Mouse (Mus musculus): ENCODE results near the gene Map6. TPM values are rescaled to one million over a fixed set of nuclear protein-coding genes. Genes with fewer than 3 reads are reported as not detected.
A peak's percentile ranks its signal among the peaks of the same experiment; 100 is the strongest.

Gene Map6
- total RNA-seq, 2 experiments from 2014 or later = not detected

- no peak for ATAC-seq (replicated peaks; ENCODE audit: low FRiP score, low TSS enrichment, poor library complexity, severe bottlenecking)
These were observed 38.4 kb downstream of the Map6 start for GRCm38 (mm10) chr7:99305688-99306087.

DNA sequence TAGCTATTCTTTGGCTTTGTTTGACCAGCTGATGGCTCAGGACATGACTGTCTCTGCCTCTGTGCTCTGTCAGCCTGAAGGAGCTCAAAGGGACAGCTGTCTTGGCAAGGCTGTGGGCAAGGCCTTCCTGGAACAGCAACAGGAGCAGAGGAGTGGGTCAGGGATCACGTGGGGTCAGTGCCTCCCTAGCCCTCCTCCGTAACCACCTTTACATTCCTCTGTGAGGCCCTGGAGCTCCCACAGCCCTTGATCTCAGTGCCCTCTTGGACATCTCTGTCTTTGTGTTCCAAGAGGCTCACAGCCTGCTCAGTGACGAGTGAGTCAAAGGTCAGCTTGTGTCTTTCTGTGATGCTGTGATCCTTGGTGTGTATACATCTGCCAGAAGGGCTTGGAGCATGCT lies 39.4 kb downstream of the Map6 start:
- no peak for ATAC-seq (replicated peaks; ENCODE audit: low FRiP score, low TSS enrichment, poor library complexity, severe bottlenecking)

DNA sequence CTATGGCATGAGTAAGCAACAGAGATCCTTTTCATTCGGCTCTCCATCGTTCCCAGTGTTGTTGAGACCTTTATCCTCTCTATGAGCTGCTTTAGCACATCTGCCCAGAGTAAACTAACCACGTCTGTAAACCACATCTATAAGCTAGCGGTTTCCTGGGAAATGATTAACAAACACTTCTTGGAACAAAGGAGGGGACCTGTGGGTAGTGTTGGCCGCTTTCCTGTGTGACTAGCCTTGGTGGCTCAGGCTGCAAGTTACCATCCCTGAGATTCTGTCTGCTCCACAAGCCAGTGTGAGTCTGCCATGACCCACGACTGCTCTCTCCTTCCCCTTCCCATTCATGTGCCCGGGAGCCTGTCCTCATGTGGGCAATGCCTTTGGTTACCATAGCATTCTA lies 44.2 kb downstream of the Map6 start:
- ATAC-seq (replicated peaks; ENCODE audit: low FRiP score, low TSS enrichment, poor library complexity, severe bottlenecking) = no peak

GRCm38 (mm10) chr7:99312058-99312457 lies 44.8 kb downstream of the Map6 start:
- ATAC-seq (replicated peaks; ENCODE audit: low FRiP score, low TSS enrichment, poor library complexity, severe bottlenecking) = no peak

- no peak for ATAC-seq (replicated peaks; ENCODE audit: low FRiP score, low TSS enrichment, poor library complexity, severe bottlenecking)
These were observed 45.5 kb downstream of the Map6 start for GRCm38 (mm10) chr7:99312671-99313143.

DNA sequence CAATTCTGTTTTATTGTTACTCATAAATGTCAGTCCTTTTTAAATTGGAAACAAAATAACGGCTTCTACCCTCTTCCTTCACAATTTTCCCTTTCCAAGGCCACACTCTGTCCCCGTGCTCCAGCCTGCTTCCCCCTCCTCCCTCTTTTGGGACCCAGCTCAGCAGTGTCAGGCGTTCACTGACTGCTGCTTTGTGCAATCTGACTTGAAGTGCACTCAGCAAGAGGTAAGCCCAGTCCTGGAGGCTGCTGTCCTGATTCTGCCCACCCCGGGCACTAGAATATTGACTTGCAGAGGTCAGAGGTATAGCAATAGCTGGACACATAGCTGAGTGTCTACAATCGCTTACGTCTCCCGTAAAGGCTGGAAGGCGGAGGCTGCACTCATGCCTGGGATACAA lies 46.0 kb downstream of the Map6 start:
- ATAC-seq (replicated peaks; ENCODE audit: low FRiP score, low TSS enrichment, poor library complexity, severe bottlenecking) = no peak

DNA sequence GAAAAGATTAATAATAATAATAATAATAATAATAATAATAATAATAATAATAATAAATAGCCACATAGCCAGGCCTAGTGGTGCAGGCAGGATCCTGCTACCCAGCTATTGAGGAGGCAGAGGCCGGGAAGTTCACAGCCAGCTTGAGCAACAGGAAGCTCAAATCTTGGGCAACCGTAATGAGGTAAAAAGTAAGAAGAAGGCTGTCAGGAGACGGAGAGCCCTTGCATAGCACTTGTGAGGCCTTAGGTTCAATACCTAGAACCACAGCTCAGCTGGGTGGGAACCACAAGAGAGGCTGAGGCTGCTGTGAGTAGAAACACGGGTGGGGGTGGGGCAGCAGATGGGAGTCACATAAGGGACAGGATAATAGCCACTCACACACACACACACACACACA lies 47.3 kb downstream of the Map6 start:
- ATAC-seq (replicated peaks; ENCODE audit: low FRiP score, low TSS enrichment, poor library complexity, severe bottlenecking) = no peak

- ATAC-seq (replicated peaks; ENCODE audit: low FRiP score, low TSS enrichment, poor library complexity, severe bottlenecking) = no peak
These were observed 49.0 kb downstream of the Map6 start for GRCm38 (mm10) chr7:99316207-99316606.

DNA sequence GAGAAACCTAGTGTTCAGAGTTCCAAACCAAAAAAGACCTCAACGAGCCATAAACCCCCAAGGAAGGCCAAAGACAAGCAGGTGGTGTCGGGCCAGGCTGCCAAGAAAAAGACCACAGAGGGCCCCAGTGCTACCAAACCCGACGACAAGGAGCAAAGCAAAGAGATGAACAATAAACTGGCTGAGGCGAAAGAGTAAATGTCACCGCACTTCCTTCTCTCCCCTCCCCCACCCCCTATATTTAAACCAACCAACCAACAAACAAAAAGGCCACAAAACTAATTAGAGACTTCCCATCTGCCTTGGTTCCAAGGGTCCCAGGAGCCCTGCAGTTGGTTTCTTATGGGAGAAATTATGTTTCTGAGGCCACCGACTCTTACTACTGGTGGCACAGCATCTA lies 50.2 kb downstream of the Map6 start:
- no peak for ATAC-seq (replicated peaks; ENCODE audit: low FRiP score, low TSS enrichment, poor library complexity, severe bottlenecking)

DNA sequence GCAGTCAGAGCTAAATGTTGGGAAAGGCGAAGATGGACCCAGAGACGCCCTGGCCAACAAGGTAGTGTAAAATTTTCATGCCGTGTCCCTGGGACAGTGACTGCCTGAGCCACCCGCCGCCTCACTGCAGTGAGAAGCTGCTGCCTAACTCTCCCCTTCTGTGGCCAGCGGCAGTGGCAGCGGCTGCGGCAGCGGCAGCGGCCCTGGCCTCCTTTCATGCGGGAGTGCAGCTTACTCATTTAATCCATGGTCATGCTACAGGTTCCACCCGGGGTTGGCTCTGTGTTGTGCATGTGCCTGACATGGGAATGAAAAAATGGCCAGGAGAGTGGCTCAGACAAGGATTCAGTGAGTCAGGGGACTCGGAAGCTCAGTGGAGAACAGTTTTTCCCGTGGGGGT lies 53.3 kb downstream of the Map6 start:
- no peak for ATAC-seq (replicated peaks; ENCODE audit: low FRiP score, low TSS enrichment, poor library complexity, severe bottlenecking)

DNA sequence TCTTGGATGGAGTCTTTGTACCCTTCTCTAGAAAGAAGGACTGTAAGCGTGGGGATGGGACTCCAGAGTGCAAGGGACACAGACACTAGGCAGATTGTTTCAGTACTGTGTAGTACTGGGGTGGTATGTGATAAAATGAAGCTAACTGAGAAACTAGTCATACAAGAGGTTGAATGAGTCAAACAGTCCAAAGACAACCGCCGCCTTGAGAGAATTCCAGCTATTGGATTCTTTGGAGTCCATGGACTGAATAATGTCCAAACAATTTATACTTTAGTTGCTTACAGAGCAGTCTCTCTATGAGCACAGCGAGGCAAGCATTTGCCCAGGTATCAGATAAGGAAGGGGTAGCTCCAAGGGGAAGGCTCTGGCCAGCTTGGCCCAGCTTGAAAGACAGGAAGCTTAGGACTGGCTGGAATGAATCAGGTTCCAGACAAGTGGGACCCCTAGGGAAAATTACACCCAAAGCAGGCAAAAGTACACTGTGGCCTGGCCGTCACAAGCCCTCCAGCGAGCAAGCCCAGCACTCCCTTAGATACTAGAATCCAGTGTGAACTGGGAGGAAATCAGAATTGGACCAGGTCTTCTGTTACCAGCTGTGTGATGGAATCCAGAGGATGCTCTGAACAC lies 55.6 kb downstream of the Map6 start:
- no peak for ATAC-seq (replicated peaks; ENCODE audit: low FRiP score, low TSS enrichment, poor library complexity, severe bottlenecking)

GRCm38 (mm10) chr7:99323321-99323700 lies 56.1 kb downstream of the Map6 start:
- no peak for ATAC-seq (replicated peaks; ENCODE audit: low FRiP score, low TSS enrichment, poor library complexity, severe bottlenecking)

DNA sequence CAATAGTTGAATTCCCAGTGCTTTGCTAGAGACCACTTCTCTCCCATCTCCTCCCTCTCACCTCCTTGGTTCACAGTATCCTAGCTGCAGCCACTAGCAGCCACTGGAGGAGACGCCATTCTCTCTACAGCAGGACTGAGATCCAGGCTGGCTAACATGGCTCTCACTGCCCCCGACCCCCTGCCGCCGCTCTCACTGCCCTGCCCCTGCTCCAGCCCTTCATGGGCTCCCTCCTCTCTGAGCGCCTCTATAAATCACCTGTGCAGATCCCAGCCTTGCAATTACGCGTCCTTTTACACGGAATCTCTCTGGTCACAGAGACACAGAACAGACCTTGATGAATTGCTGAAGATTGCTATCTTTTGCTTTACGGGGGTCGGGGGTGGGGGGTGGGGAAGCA lies 57.6 kb downstream of the Map6 start:
- no peak for ATAC-seq (replicated peaks; ENCODE audit: low FRiP score, low TSS enrichment, poor library complexity, severe bottlenecking)

- ATAC-seq (replicated peaks; ENCODE audit: low FRiP score, low TSS enrichment, poor library complexity, severe bottlenecking) = no peak
These were observed 58.9 kb downstream of the Map6 start for GRCm38 (mm10) chr7:99326128-99326527.

- ATAC-seq (replicated peaks; ENCODE audit: low FRiP score, low TSS enrichment, poor library complexity, severe bottlenecking) = no peak
These were observed 61.6 kb downstream of the Map6 start for GRCm38 (mm10) chr7:99328847-99329246.

DNA sequence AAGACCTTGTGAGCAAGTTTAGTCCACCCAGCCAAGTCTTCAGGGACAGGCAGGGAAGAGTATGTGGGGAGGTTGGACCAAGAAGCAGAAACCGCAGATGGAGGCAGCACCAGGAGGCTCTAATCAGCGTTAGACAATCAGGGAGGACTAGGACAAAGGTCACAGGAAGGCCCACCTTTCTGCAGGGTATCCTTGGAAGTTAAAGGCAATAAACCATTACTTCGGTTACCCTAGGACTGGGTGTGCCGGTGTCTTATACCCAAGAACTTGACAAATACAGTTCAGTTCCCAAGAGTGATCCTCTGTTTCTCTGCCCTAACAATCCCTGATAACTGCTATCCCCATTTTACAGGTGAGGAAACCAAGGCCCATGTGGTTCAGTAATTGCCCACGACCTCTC lies 62.8 kb downstream of the Map6 start:
- no peak for ATAC-seq (replicated peaks; ENCODE audit: low FRiP score, low TSS enrichment, poor library complexity, severe bottlenecking)

DNA sequence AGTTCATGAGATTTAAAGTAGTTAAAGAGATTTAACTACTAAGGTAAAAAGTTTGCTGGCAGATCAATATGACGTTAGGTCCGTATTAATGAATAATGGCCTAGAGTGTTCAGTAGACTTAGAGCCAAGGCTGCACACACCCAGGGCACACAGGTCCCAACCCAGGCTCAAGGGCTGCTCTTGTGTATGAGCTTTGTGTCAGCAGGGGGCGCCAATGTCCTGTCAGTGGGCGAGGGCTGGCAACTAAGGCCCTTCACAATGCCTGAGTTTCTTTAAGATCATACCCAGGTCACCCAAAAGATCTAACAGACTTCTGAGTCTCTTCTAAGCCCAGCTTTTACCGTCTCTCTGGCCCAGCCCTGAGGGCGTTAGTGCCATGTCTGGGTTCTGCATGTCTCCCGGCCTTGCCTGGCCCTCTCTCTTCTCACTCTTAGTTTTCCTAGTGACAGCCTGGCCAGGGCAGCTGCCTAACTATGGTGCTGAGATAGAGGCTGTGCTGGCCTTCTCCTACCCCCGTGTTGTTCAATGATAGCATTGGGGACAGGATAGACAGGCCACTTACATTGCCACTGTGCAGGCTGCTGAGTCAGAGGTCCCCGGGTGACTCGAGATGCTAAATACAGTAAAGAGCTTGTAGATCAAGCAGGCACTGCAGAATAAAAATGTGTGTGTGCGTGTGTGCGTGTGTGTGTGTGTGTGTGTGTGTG lies 65.7 kb downstream of the Map6 start:
- ATAC-seq (replicated peaks; ENCODE audit: low FRiP score, low TSS enrichment, poor library complexity, severe bottlenecking) = peak; percentile 84

DNA sequence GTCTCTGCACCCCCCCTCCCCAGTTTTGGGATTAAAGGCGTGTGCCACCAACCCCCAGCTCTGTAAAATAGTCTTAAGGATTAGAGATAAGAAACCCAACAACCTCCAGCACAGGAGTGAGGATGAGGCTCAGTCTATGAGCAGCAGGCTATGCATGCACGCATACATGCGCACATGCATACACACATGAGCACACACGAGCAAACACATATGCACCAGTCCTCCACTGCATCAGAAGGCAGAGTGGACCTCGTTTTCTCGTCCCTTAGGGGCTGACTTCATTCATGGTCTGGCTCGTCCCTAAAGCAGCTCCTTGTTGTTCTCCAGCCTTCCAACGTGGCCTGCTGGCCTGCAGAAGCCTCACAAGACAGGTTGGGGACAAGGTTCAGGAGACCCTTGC lies 73.5 kb downstream of the Map6 start:
- ATAC-seq (replicated peaks; ENCODE audit: low FRiP score, low TSS enrichment, poor library complexity, severe bottlenecking) = no peak

GRCm38 (mm10) chr7:99343577-99343976 lies 76.3 kb downstream of the Map6 start:
- ATAC-seq (replicated peaks; ENCODE audit: low FRiP score, low TSS enrichment, poor library complexity, severe bottlenecking) = no peak

DNA sequence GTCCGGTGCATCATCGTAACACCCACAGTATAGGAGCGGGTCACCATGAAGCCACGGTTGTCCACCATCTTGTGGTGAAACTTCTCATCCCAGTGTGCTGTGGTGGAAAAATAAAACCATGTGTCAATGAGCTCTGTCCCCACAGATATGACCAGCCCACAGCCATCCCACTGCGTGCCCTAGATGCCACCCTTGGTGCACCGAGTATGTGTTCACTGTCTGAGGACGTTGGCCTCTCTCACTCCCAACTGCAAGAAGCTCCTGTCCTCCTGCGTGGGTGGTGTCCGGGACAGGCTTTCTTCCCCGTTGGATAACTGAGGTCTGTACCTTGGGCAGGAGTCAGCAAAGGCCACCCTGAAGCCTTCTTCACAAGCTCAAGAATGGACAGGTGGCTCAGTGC lies 80.0 kb downstream of the Map6 start:
- ATAC-seq (replicated peaks; ENCODE audit: low FRiP score, low TSS enrichment, poor library complexity, severe bottlenecking) = no peak

- ATAC-seq (replicated peaks; ENCODE audit: low FRiP score, low TSS enrichment, poor library complexity, severe bottlenecking) = no peak
These were observed 81.6 kb downstream of the Map6 start for GRCm38 (mm10) chr7:99348883-99349282.
